ENCODE assay signal across 8 mouse cellular contexts in the genomic region with DNA sequence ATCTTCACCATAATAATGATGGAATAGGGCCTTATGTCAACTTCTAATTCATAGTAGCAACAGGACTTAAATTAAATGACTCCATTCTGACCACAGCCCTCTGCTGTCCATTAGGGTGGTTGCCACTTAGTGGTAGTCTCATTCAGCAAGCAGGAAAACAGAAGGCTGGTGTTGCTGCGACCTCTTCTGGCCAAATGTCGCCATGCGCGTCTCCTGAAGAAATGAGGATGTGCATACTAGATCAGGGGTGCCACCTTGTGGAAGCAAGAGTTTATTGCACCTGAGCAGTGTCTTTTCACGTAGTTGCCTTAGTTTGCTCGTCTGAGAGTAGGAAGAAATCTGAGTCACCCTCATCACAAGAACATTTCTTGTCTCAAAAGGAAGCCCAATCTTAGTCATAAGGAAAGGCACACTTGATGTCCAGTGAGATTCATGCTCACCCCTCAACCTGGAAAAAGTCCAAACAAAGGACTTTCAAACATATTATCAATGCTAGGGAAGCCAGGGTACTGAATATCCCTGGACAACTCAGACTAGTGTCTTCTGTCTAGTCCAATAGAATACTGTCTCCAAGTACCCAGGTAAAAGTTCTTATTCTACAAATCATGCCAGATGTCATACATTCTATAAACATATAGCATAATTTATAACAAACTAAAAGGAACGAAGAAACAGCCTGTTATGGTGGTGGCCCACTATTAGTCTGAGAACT.
DNase-seq lines count a peak whose midpoint lies in the region; ATAC-seq and TF ChIP-seq lines count a peak whose summit lies in the region.

No protein-coding gene starts in this region.

- no peaks in the 10 kb centered on the region for H3K36me3 ChIP-seq in heart, embryonic 10.5 days
- no peaks in the 10 kb centered on the region for H3K36me3 ChIP-seq in kidney, embryonic 14.5 days (ENCODE audit: control insufficient read depth, insufficient read depth, low read length)
- H3K36me3 ChIP-seq in limb, embryonic 14.5 days (ENCODE audit: control insufficient read depth, insufficient read depth, low read length): no peaks in the 10 kb centered on the region

- no peaks in the 10 kb centered on the region for H3K9me3 ChIP-seq in heart, embryonic 10.5 days
- H3K9me3 ChIP-seq in kidney, embryonic 14.5 days (ENCODE audit: control insufficient read depth, low read length): no peaks in the 10 kb centered on the region
- no peaks in the 10 kb centered on the region for H3K9me3 ChIP-seq in limb, embryonic 14.5 days (ENCODE audit: control insufficient read depth, low read length)

- H3K27me3 ChIP-seq in heart, embryonic 10.5 days (ENCODE audit: insufficient read depth, poor library complexity, severe bottlenecking): no peaks in the 10 kb centered on the region
- no peaks in the 10 kb centered on the region; the same call in 1 of the 2 replicates for H3K27me3 ChIP-seq in kidney, embryonic 14.5 days (ENCODE audit: control insufficient read depth, insufficient read depth, low read length)
- H3K27me3 ChIP-seq in limb, embryonic 14.5 days (ENCODE audit: control insufficient read depth, insufficient read depth, low read length): no peaks in the 10 kb centered on the region

- H3K4me3 ChIP-seq in bone marrow, adult 2 months (replicated peaks; ENCODE audit: control insufficient read depth, low read depth, low read length): no peak overlapping the region
- no peak overlapping the region for H3K4me3 ChIP-seq in heart, embryonic 10.5 days
- no peak overlapping the region for H3K4me3 ChIP-seq in kidney, embryonic 14.5 days (ENCODE audit: low read length)
- no peak overlapping the region for H3K4me3 ChIP-seq in limb, embryonic 14.5 days (replicated peaks; ENCODE audit: low read length)

- TF ChIP-seq CTCF in bone marrow, adult 2 months (IDR thresholded peaks at IDR 0.05; ENCODE audit: control insufficient read depth, insufficient read depth, low read length): peak; percentile 98

- peak; percentile 94 for DNase-seq in A20 (ENCODE audit: low read depth, low spot score)
- DNase-seq in heart, embryonic 10.5 days (ENCODE audit: low spot score): peak; percentile 96
- peak; percentile 94 for DNase-seq in limb, embryonic 14.5 days (ENCODE audit: low spot score)
- peak; percentile 92 to 95 for DNase-seq in spleen, postnatal 4 days (ENCODE audit: low spot score in 2 of 2)

- H3K9ac ChIP-seq in kidney, embryonic 14.5 days (ENCODE audit: low read depth, low read length): no peak overlapping the region
- H3K9ac ChIP-seq in limb, embryonic 14.5 days (ENCODE audit: low read depth, low read length, severe bottlenecking): no peak overlapping the region

- 15% methylated on average over 7 of the region's 7 CpGs for WGBS in bone marrow, adult 2 months
- WGBS in heart, embryonic 10.5 days: 14% methylated on average over 7 of the region's 7 CpGs
- 13% methylated on average over 7 of the region's 7 CpGs for WGBS in kidney, embryonic 14.5 days
- 14% methylated on average over 7 of the region's 7 CpGs for WGBS in limb, embryonic 14.5 days

- TF ChIP-seq POLR2A in bone marrow, adult 2 months (IDR thresholded peaks at IDR 0.05; ENCODE audit: borderline replicate concordance, control insufficient read depth, low read depth, low read length): no peak
- TF ChIP-seq POLR2A in limb, embryonic 14.5 days (IDR thresholded peaks at IDR 0.05; ENCODE audit: borderline replicate concordance, extremely low read depth, insufficient read depth, insufficient read length): no peak

- H3K4me2 ChIP-seq in kidney, embryonic 14.5 days (replicated peaks; ENCODE audit: low read depth, low read length): no peak overlapping the region
- H3K4me2 ChIP-seq in limb, embryonic 14.5 days (replicated peaks; ENCODE audit: low read depth, low read length, severe bottlenecking): no peak overlapping the region

- peak; percentile 99 for ATAC-seq in erythroblast, adult 5-6 weeks (replicated peaks; ENCODE audit: low FRiP score, poor library complexity, severe bottlenecking)
- peak; percentile 94 for ATAC-seq in kidney, embryonic 14.5 days (ENCODE audit: low FRiP score, low TSS enrichment)
- ATAC-seq in limb, embryonic 14.5 days (ENCODE audit: low FRiP score, low read depth): peak; percentile 78
- peak; percentile 96 for ATAC-seq in monocyte, adult 5-6 weeks (replicated peaks; ENCODE audit: insufficient number of reproducible peaks, low FRiP score, low TSS enrichment, poor library complexity, severe bottlenecking)

- no peak overlapping the region for H3K27ac ChIP-seq in bone marrow, adult 2 months (ENCODE audit: control insufficient read depth, insufficient read depth, low read depth, low read length, poor library complexity)
- no peak overlapping the region for H3K27ac ChIP-seq in heart, embryonic 10.5 days
- no peak overlapping the region for H3K27ac ChIP-seq in kidney, embryonic 14.5 days (ENCODE audit: low read depth, low read length)
- H3K27ac ChIP-seq in limb, embryonic 14.5 days (replicated peaks; ENCODE audit: low read depth, low read length): no peak overlapping the region

- H3K4me1 ChIP-seq in bone marrow, adult 2 months (ENCODE audit: control insufficient read depth, insufficient read depth, low read length): no peaks in the 10 kb centered on the region
- H3K4me1 ChIP-seq in heart, embryonic 10.5 days: no peaks in the 10 kb centered on the region
- H3K4me1 ChIP-seq in kidney, embryonic 14.5 days (ENCODE audit: control insufficient read depth, insufficient read depth, low read length): no peaks in the 10 kb centered on the region
- H3K4me1 ChIP-seq in limb, embryonic 14.5 days (ENCODE audit: control insufficient read depth, insufficient read depth, low read length): no peaks in the 10 kb centered on the region
